Mouse (Mus musculus): ENCODE measurements around the gene Dleu7. TPM values are rescaled to one million over a fixed set of nuclear protein-coding genes. Genes with fewer than 3 reads are reported as not detected.

The Dleu7 gene
- polyA plus RNA-seq, 1 experiment from 2014 or later: 0.81 TPM

GRCm38 (mm10) chr14:62235214-62235613 is 57.6 kb downstream of the Dleu7 start:
- no peaks in the 10 kb centered on the region for H3K4me1 ChIP-seq (ENCODE audit: control insufficient read depth, insufficient read depth, low read length)
- H3K36me3 ChIP-seq (ENCODE audit: control insufficient read depth, insufficient read depth): no peaks in the 10 kb centered on the region
- H3K4me2 ChIP-seq (ENCODE audit: low read depth, low read length): no peak overlapping the region
- H3K27ac ChIP-seq (ENCODE audit: low read length): no peak overlapping the region
- H3K9me3 ChIP-seq (replicated peaks; ENCODE audit: control insufficient read depth, low read length): no peaks in the 10 kb centered on the region
- ATAC-seq (replicated peaks; ENCODE audit: extremely low read depth, insufficient read depth, low FRiP score): no peak
- WGBS: 40% methylated on average over 1 of the region's 1 CpGs
- no peak overlapping the region for H3K9ac ChIP-seq (ENCODE audit: low read length)
- no peaks in the 10 kb centered on the region for H3K27me3 ChIP-seq (ENCODE audit: control insufficient read depth, insufficient read depth, low read length)
- H3K4me3 ChIP-seq (ENCODE audit: low read length): no peak overlapping the region

GRCm38 (mm10) chr14:62230968-62231367 is 61.9 kb downstream of the Dleu7 start:
- Histone ChIP-seq H3K27me3 (ENCODE audit: control insufficient read depth, insufficient read depth, low read length) (no peaks in the 10 kb centered on the region), H3K9me3 (replicated peaks; ENCODE audit: control insufficient read depth, low read length) (no peaks in the 10 kb centered on the region), H3K27ac (ENCODE audit: low read length) (no peak overlapping the region), H3K4me2 (ENCODE audit: low read depth, low read length) (no peak overlapping the region), H3K36me3 (ENCODE audit: control insufficient read depth, insufficient read depth) (no peaks in the 10 kb centered on the region), H3K9ac (ENCODE audit: low read length) (no peak overlapping the region), H3K4me3 (ENCODE audit: low read length) (no peak overlapping the region), H3K4me1 (ENCODE audit: control insufficient read depth, insufficient read depth, low read length) (no peaks in the 10 kb centered on the region)
- 52% methylated on average over 3 of the region's 3 CpGs for WGBS
- ATAC-seq (replicated peaks; ENCODE audit: extremely low read depth, insufficient read depth, low FRiP score): no peak

DNA sequence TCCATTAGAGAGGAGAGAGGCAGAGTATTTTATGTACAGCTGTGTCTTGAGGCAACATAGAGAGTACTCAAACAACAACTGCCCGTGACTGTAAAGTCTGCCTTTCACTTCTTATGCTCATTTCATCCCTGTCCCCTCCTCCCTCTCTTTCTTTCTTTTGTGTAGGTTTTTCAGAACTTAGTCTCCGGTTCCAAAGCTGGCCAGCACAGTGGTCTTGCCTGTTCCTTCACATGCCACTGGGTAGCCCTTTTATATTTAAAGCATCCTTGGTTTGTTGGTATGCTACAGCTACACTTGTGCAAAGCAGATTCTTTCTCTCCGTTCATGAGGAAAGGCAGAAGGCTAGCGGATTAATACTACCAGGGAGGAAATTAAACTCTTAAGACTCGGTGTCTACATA is 65.7 kb downstream of the Dleu7 start:
- Histone ChIP-seq H3K9ac (ENCODE audit: low read length) (no peak overlapping the region), H3K9me3 (replicated peaks; ENCODE audit: control insufficient read depth, low read length) (no peaks in the 10 kb centered on the region), H3K4me1 (ENCODE audit: control insufficient read depth, insufficient read depth, low read length) (no peaks in the 10 kb centered on the region), H3K27ac (ENCODE audit: low read length) (no peak overlapping the region), H3K4me2 (ENCODE audit: low read depth, low read length) (no peak overlapping the region), H3K27me3 (ENCODE audit: control insufficient read depth, insufficient read depth, low read length) (no peaks in the 10 kb centered on the region), H3K36me3 (ENCODE audit: control insufficient read depth, insufficient read depth) (no peaks in the 10 kb centered on the region), H3K4me3 (ENCODE audit: low read length) (no peak overlapping the region)
- 81% methylated on average over 5 of the region's 5 CpGs for WGBS
- no peak for ATAC-seq (replicated peaks; ENCODE audit: extremely low read depth, insufficient read depth, low FRiP score)

DNA sequence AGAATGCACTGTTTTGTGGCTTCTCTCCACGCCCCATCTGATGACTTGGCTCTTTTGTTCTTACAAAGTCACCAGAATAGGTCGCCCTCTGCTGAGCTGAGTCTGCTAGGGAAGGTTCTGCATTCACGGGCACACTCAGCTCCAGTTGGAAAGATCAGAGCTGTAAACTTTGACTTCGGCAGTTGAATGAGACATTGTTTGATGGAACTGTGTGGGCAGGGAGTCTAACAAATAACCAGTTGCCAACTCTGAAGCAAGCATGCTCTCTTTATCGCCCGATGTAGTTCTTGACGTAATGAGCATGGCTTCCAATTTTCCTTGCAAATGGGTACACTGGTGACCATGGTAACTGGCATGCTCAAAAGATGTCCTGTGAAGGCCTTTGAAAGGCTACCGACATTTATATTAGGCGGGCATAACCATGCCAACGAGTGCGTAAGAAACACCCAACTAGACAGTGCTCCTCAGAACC is 66.2 kb downstream of the Dleu7 start:
- Histone ChIP-seq H3K4me2 (ENCODE audit: low read depth, low read length) (no peak overlapping the region), H3K27ac (ENCODE audit: low read length) (no peak overlapping the region), H3K4me1 (ENCODE audit: control insufficient read depth, insufficient read depth, low read length) (no peaks in the 10 kb centered on the region), H3K9ac (ENCODE audit: low read length) (no peak overlapping the region), H3K36me3 (ENCODE audit: control insufficient read depth, insufficient read depth) (no peaks in the 10 kb centered on the region), H3K4me3 (ENCODE audit: low read length) (no peak overlapping the region), H3K9me3 (replicated peaks; ENCODE audit: control insufficient read depth, low read length) (no peaks in the 10 kb centered on the region), H3K27me3 (ENCODE audit: control insufficient read depth, insufficient read depth, low read length) (no peaks in the 10 kb centered on the region)
- 72% methylated on average over 11 of the region's 11 CpGs for WGBS
- ATAC-seq (replicated peaks; ENCODE audit: extremely low read depth, insufficient read depth, low FRiP score): no peak

Other genes starting within 250 kb of the Dleu7 start
- 47.2 and 53.3 TPM in 2 replicates for gene Rnaseh2b, start 458 bp downstream of the Dleu7 start, polyA plus RNA-seq (2015; fragmentation: Nextera tagmentation; extraction: Ambion mirVana)
- 0.05 and 0.17 TPM in 2 replicates for gene Gucy1b2, start 163.2 kb upstream of the Dleu7 start, polyA plus RNA-seq (2015; fragmentation: Nextera tagmentation; extraction: Ambion mirVana)